Mouse (Mus musculus): ENCODE measurements around the gene F830045P16Rik. TPM values are rescaled to one million over a fixed set of nuclear protein-coding genes. Genes with fewer than 3 reads are reported as not detected.
A peak's percentile ranks its signal among the peaks of the same experiment; 100 is the strongest.

The F830045P16Rik gene
- total and polyA plus RNA-seq, 2 experiments from 2014 or later: 0.16 TPM; not detected in 1

- peaks cover 4% of the 10 kb centered on the region; the same call in 1 of the 2 replicates for H3K4me1 ChIP-seq (ENCODE audit: insufficient read depth, low read length)
- H3K4me2 ChIP-seq (ENCODE audit: low read depth, low read length, poor library complexity, severe bottlenecking): no peak overlapping the region
- H3K9ac ChIP-seq (replicated peaks; ENCODE audit: low read length, poor library complexity, severe bottlenecking): no peak overlapping the region
- ATAC-seq (ENCODE audit: low FRiP score): peak; percentile 38; the same call in 1 of the 2 replicates
- no peaks in the 10 kb centered on the region for H3K27me3 ChIP-seq (ENCODE audit: insufficient read depth, low read length)
- TF ChIP-seq CTCF (IDR thresholded peaks at IDR 0.05): no peak
- H3K9me3 ChIP-seq (ENCODE audit: low read length): no peaks in the 10 kb centered on the region
- no peak overlapping the region for H3K27ac ChIP-seq (ENCODE audit: low read depth, low read length)
- DNase-seq (ENCODE audit: low spot score): peak; percentile 74
- H3K4me3 ChIP-seq (ENCODE audit: low read depth, low read length): no peak overlapping the region
- H3K36me3 ChIP-seq (ENCODE audit: insufficient read depth, low read length): no peaks in the 10 kb centered on the region
- WGBS: 75% methylated on average over 8 of the region's 8 CpGs
Observed at GRCm38 (mm10) chr2:129576611-129577447, 40.4 kb upstream of the F830045P16Rik start.

GRCm38 (mm10) chr2:129575113-129575512 lies 38.7 kb upstream of the F830045P16Rik start:
- H3K9ac ChIP-seq (replicated peaks; ENCODE audit: low read length, poor library complexity, severe bottlenecking): no peak overlapping the region
- no peak for DNase-seq (ENCODE audit: low spot score)
- peak overlapping the region; percentile 45; the same call in 1 of the 2 replicates for H3K4me2 ChIP-seq (ENCODE audit: low read depth, low read length, poor library complexity, severe bottlenecking)
- peaks cover 4% of the 10 kb centered on the region; the same call in 1 of the 2 replicates for H3K4me1 ChIP-seq (ENCODE audit: insufficient read depth, low read length)
- no peaks in the 10 kb centered on the region for H3K27me3 ChIP-seq (ENCODE audit: insufficient read depth, low read length)
- ATAC-seq (ENCODE audit: low FRiP score): no peak
- H3K36me3 ChIP-seq (ENCODE audit: insufficient read depth, low read length): no peaks in the 10 kb centered on the region
- peak overlapping the region; percentile 71 for H3K27ac ChIP-seq (ENCODE audit: low read depth, low read length)
- no peak for TF ChIP-seq CTCF (IDR thresholded peaks at IDR 0.05)
- WGBS: 91% methylated on average over 4 of the region's 4 CpGs
- no peak overlapping the region for H3K4me3 ChIP-seq (ENCODE audit: low read depth, low read length)
- H3K9me3 ChIP-seq (ENCODE audit: low read length): no peaks in the 10 kb centered on the region

GRCm38 (mm10) chr2:129574395-129575046 lies 38.1 kb upstream of the F830045P16Rik start:
- Histone ChIP-seq H3K9ac (replicated peaks; ENCODE audit: low read length, poor library complexity, severe bottlenecking) (peak overlapping the region; percentile 25; the same call in 1 of the 2 replicates), H3K4me3 (ENCODE audit: low read depth, low read length) (peak overlapping the region; percentile 15; the same call in 1 of the 2 replicates), H3K27ac (ENCODE audit: low read depth, low read length) (peak overlapping the region; percentile 71), H3K4me1 (ENCODE audit: insufficient read depth, low read length) (peaks cover 4% of the 10 kb centered on the region; the same call in 1 of the 2 replicates), H3K36me3 (ENCODE audit: insufficient read depth, low read length) (no peaks in the 10 kb centered on the region), H3K4me2 (ENCODE audit: low read depth, low read length, poor library complexity, severe bottlenecking) (peak overlapping the region; percentile 45), H3K9me3 (ENCODE audit: low read length) (no peaks in the 10 kb centered on the region), H3K27me3 (ENCODE audit: insufficient read depth, low read length) (no peaks in the 10 kb centered on the region)
- DNase-seq (ENCODE audit: low spot score) (peak; percentile 60), ATAC-seq (ENCODE audit: low FRiP score) (peak; percentile 79)
- 7% methylated on average over 24 of the region's 24 CpGs for WGBS
- no peak for TF ChIP-seq CTCF (IDR thresholded peaks at IDR 0.05)

GRCm38 (mm10) chr2:129573701-129574273 lies 37.4 kb upstream of the F830045P16Rik start:
- TF ChIP-seq CTCF (IDR thresholded peaks at IDR 0.05): no peak
- H3K4me1 ChIP-seq (ENCODE audit: insufficient read depth, low read length): peaks cover 4% of the 10 kb centered on the region; the same call in 1 of the 2 replicates
- whole genome bisulfite sequencing: 15% methylated on average over 4 of the region's 4 CpGs
- peak overlapping the region; percentile 15; the same call in 1 of the 2 replicates for H3K4me3 ChIP-seq (ENCODE audit: low read depth, low read length)
- H3K27ac ChIP-seq (ENCODE audit: low read depth, low read length): peak overlapping the region; percentile 71
- DNase-seq (ENCODE audit: low spot score) (no peak), ATAC-seq (ENCODE audit: low FRiP score) (no peak)
- H3K36me3 ChIP-seq (ENCODE audit: insufficient read depth, low read length): no peaks in the 10 kb centered on the region
- H3K4me2 ChIP-seq (ENCODE audit: low read depth, low read length, poor library complexity, severe bottlenecking): peak overlapping the region; percentile 45; the same call in 1 of the 2 replicates
- H3K9ac ChIP-seq (replicated peaks; ENCODE audit: low read length, poor library complexity, severe bottlenecking): no peak overlapping the region
- no peaks in the 10 kb centered on the region for H3K9me3 ChIP-seq (ENCODE audit: low read length)
- no peaks in the 10 kb centered on the region for H3K27me3 ChIP-seq (ENCODE audit: insufficient read depth, low read length)

GRCm38 (mm10) chr2:129569556-129569955 lies 33.2 kb upstream of the F830045P16Rik start:
- 73% methylated on average over 5 of the region's 5 CpGs for WGBS
- no peak for ATAC-seq (ENCODE audit: low FRiP score)
- no peak for DNase-seq (ENCODE audit: low spot score)
- Histone ChIP-seq H3K9ac (replicated peaks; ENCODE audit: low read length, poor library complexity, severe bottlenecking) (no peak overlapping the region), H3K4me1 (ENCODE audit: insufficient read depth, low read length) (no peaks in the 10 kb centered on the region; the same call in 1 of the 2 replicates), H3K27me3 (ENCODE audit: insufficient read depth, low read length) (no peaks in the 10 kb centered on the region), H3K9me3 (ENCODE audit: low read length) (no peaks in the 10 kb centered on the region), H3K27ac (ENCODE audit: low read depth, low read length) (no peak overlapping the region), H3K36me3 (ENCODE audit: insufficient read depth, low read length) (no peaks in the 10 kb centered on the region), H3K4me2 (ENCODE audit: low read depth, low read length, poor library complexity, severe bottlenecking) (no peak overlapping the region), H3K4me3 (ENCODE audit: low read depth, low read length) (no peak overlapping the region)
- no peak for TF ChIP-seq CTCF (IDR thresholded peaks at IDR 0.05)

Data from midbrain, postnatal 0 days (tissue).